Mouse (Mus musculus): ENCODE measurements around the gene Agmo.

Gene Agmo

GRCm38 (mm10) chr12:37434466-37434865 is 193.0 kb downstream of the Agmo start:
- DNase-seq (ENCODE audit: low spot score) = no peak

GRCm38 (mm10) chr12:37442486-37443013 is 201.1 kb downstream of the Agmo start:
- DNase-seq (ENCODE audit: low spot score) = no peak

GRCm38 (mm10) chr12:37445255-37445654 is 203.8 kb downstream of the Agmo start:
- no peak for DNase-seq (ENCODE audit: low spot score)

GRCm38 (mm10) chr12:37449597-37449996 is 208.2 kb downstream of the Agmo start:
- DNase-seq (ENCODE audit: low spot score) = no peak

GRCm38 (mm10) chr12:37450366-37451156 is 209.1 kb downstream of the Agmo start:
- no peak for DNase-seq (ENCODE audit: low spot score)

GRCm38 (mm10) chr12:37471631-37472030 is 230.2 kb downstream of the Agmo start:
- DNase-seq (ENCODE audit: low spot score) = no peak

GRCm38 (mm10) chr12:37476849-37477248 is 235.4 kb downstream of the Agmo start:
- DNase-seq (ENCODE audit: low spot score) = no peak

- no peak for DNase-seq (ENCODE audit: low spot score)
Observed at GRCm38 (mm10) chr12:37487991-37488390, 246.6 kb downstream of the Agmo start.

GRCm38 (mm10) chr12:37498871-37499270 is 257.4 kb downstream of the Agmo start:
- no peak for DNase-seq (ENCODE audit: low spot score)

- DNase-seq (ENCODE audit: low spot score) = no peak
Observed at GRCm38 (mm10) chr12:37507406-37507805, 266.0 kb downstream of the Agmo start.

GRCm38 (mm10) chr12:37507826-37508225 is 266.4 kb downstream of the Agmo start:
- DNase-seq (ENCODE audit: low spot score) = no peak

GRCm38 (mm10) chr12:37521772-37522171 is 280.3 kb downstream of the Agmo start:
- DNase-seq (ENCODE audit: low spot score) = no peak

GRCm38 (mm10) chr12:37524662-37525061 is 283.2 kb downstream of the Agmo start:
- DNase-seq (ENCODE audit: low spot score) = no peak

GRCm38 (mm10) chr12:37540994-37541393 is 299.6 kb downstream of the Agmo start:
- no peak for DNase-seq (ENCODE audit: low spot score)

GRCm38 (mm10) chr12:37558284-37558683 is 316.8 kb downstream of the Agmo start:
- DNase-seq (ENCODE audit: low spot score) = no peak

GRCm38 (mm10) chr12:37565882-37566596 is 324.6 kb downstream of the Agmo start:
- no peak for DNase-seq (ENCODE audit: low spot score)

- no peak for DNase-seq (ENCODE audit: low spot score)
Observed at GRCm38 (mm10) chr12:37571922-37572321, 330.5 kb downstream of the Agmo start.

GRCm38 (mm10) chr12:37582777-37583176 is 341.3 kb downstream of the Agmo start:
- DNase-seq (ENCODE audit: low spot score) = no peak

GRCm38 (mm10) chr12:37592853-37593252 is 351.4 kb downstream of the Agmo start:
- no peak for DNase-seq (ENCODE audit: low spot score)

GRCm38 (mm10) chr12:37612837-37613236 is 371.4 kb downstream of the Agmo start:
- DNase-seq (ENCODE audit: low spot score) = no peak

- DNase-seq (ENCODE audit: low spot score) = no peak
Observed at GRCm38 (mm10) chr12:37614769-37615168, 373.3 kb downstream of the Agmo start.

- DNase-seq (ENCODE audit: low spot score) = no peak
Observed at GRCm38 (mm10) chr12:37624078-37624477, 382.6 kb downstream of the Agmo start.
